Mouse (Mus musculus) layer of hippocampus, postnatal 10 days (tissue): Measurements from ENCODE around the gene Ppp1r2. TPM values are rescaled to one million over a fixed set of nuclear protein-coding genes. Genes with fewer than 3 reads are reported as not detected.
A peak's percentile ranks its signal among the peaks of the same experiment; 100 is the strongest.

Experiments used
- DNase-seq, 2 experiments: peaks; one replicate each; pipeline ENCODE4 v3.0.0; 2021; ENCODE audit warnings: low spot score in 2 of 2
- microRNA-seq, 2 experiments: library from miRNA; unstranded; fragments of <30 nt; microRNA quantifications; one replicate each; pipeline ENCODE4 v1.2.0; 2021
- total RNA-seq, 2 experiments: library from RNA; stranded (reverse); gene quantifications; 2 replicates each; pipeline ENCODE4 v1.2.3; 2021

Ppp1r2 gene
- total RNA-seq, 2 experiments from 2014 or later: 64.3 to 65.2 TPM

GRCm38 (mm10) chr16:31234808-31235456 is 40.1 kb downstream of the Ppp1r2 start:
- no peak for DNase-seq

- DNase-seq: no peak
These were observed 40.7 kb downstream of the Ppp1r2 start for GRCm38 (mm10) chr16:31234356-31234755.

GRCm38 (mm10) chr16:31233541-31234339 is 41.3 kb downstream of the Ppp1r2 start:
- peak; percentile 42 to 55 for DNase-seq

- DNase-seq: no peak
These were observed 41.9 kb downstream of the Ppp1r2 start for GRCm38 (mm10) chr16:31233167-31233498.

GRCm38 (mm10) chr16:31232491-31233166 is 42.4 kb downstream of the Ppp1r2 start:
- DNase-seq: no peak

GRCm38 (mm10) chr16:31231591-31231990 is 43.5 kb downstream of the Ppp1r2 start:
- DNase-seq: no peak

GRCm38 (mm10) chr16:31227746-31228145 is 47.3 kb downstream of the Ppp1r2 start:
- DNase-seq: no peak

GRCm38 (mm10) chr16:31215271-31215670 is 59.8 kb downstream of the Ppp1r2 start:
- no peak for DNase-seq

- peak in 1 of 2 experiments; percentile 5 for DNase-seq
These were observed 61.6 kb downstream of the Ppp1r2 start for GRCm38 (mm10) chr16:31213463-31213862.

GRCm38 (mm10) chr16:31211503-31211902 is 63.6 kb downstream of the Ppp1r2 start:
- DNase-seq: no peak

GRCm38 (mm10) chr16:31210453-31210852 is 64.6 kb downstream of the Ppp1r2 start:
- DNase-seq: no peak

- peak in 1 of 2 experiments; percentile 6 for DNase-seq
These were observed 65.2 kb downstream of the Ppp1r2 start for GRCm38 (mm10) chr16:31209911-31210310.

- DNase-seq: no peak
These were observed 69.4 kb downstream of the Ppp1r2 start for GRCm38 (mm10) chr16:31205726-31206125.

- peak in 1 of 2 experiments; percentile 5 for DNase-seq
These were observed 69.9 kb downstream of the Ppp1r2 start for GRCm38 (mm10) chr16:31205187-31205586.

GRCm38 (mm10) chr16:31204216-31204615 is 70.9 kb downstream of the Ppp1r2 start:
- DNase-seq: no peak

- no peak for DNase-seq
These were observed 73.4 kb downstream of the Ppp1r2 start for GRCm38 (mm10) chr16:31201704-31202103.

Small RNAs within 50 kb of the gene (microRNA-seq; reads per million reads assigned to microRNA genes)
- gene Gm27415: 0 reads per million in 2 experiments

Other genes starting within 250 kb of the Ppp1r2 start
- 10 to 100 TPM; 21.8 to 22.6 TPM for gene Xxylt1, start 193.8 kb downstream of the Ppp1r2 start, total RNA-seq
- gene Acap2, start 74.0 kb downstream of the Ppp1r2 start, total RNA-seq: 10 to 100 TPM; 77.5 to 81.6 TPM
- 10 to 100 TPM; 29.0 to 35.8 TPM for gene Apod, start 39.5 kb upstream of the Ppp1r2 start, total RNA-seq
- 100 to 1,000 TPM; 261 to 306 TPM for gene Bdh1, start 147.0 kb upstream of the Ppp1r2 start, total RNA-seq